Mouse (Mus musculus) embryonic fibroblast, embryonic 13.5 days (primary cell): Measurements from ENCODE around the gene Lyzl4. TPM values are rescaled to one million over a fixed set of nuclear protein-coding genes. Genes with fewer than 3 reads are reported as not detected.

Experiments used
- H3K27ac ChIP-seq: 2 replicates; pipeline ENCODE4 v1.5.1; 2012; ENCODE audit warnings: low read length, control low read depth, inconsistent platforms; ENCODE audit not compliant: insufficient read depth
- H3K4me1 ChIP-seq: 2 replicates; pipeline ENCODE4 v1.6.1; 2011; ENCODE audit warnings: low read length; ENCODE audit not compliant: control insufficient read depth, insufficient read depth
- H3K4me3 ChIP-seq: 2 replicates; pipeline ENCODE4 v1.5.1; 2011; ENCODE audit warnings: mild to moderate bottlenecking, control low read depth, low read length; ENCODE audit not compliant: insufficient read depth
- CTCF ChIP-seq: IDR thresholded peaks from 2 replicates; pipeline ENCODE4 v1.5.1; 2011; ENCODE audit warnings: mild to moderate bottlenecking, control low read depth, low read length, moderate library complexity, borderline replicate concordance; ENCODE audit not compliant: insufficient read depth
- POLR2A ChIP-seq: IDR thresholded peaks from 2 replicates; pipeline ENCODE4 v1.6.1; 2011; ENCODE audit warnings: low read depth, mild to moderate bottlenecking, control low read depth, low read length, moderate library complexity
- polyA plus RNA-seq: library from polyadenylated mRNA; stranded (reverse); fragments of >200 nt; gene quantifications from 2 replicates; pipeline ENCODE4 v1.2.4, GENCODE M21; 2011; ENCODE audit warnings: low read depth; ENCODE audit not compliant: missing spikeins, insufficient read length

The Lyzl4 gene
- polyA plus RNA-seq, 1 experiment, result not detected

DNA sequence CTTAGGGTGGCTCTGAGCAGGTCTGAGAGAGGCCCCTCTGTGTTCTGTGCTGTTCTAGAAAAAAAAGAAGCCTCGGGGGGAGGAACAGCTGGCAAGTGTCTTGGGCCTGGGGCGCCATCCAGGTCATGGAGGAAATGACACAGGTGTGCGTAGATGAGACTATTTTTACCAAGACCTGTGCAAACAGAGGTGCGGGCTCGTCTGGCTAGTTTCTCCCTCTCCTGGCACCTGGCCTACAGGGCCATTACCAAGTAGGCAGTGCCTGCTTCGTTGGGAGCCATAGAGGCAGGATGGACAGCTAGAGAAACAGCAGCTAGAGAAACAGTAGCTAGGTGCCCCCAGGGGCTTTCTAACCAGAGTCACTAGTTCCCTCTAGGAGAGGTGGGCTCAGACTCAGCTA, 8.6 kb downstream of the Lyzl4 start:
- TF ChIP-seq CTCF (no peak), POLR2A (no peak)
- Histone ChIP-seq H3K4me1 (no peaks in the 10 kb centered on the region), H3K27ac (no peak overlapping the region), H3K4me3 (no peak overlapping the region)

DNA sequence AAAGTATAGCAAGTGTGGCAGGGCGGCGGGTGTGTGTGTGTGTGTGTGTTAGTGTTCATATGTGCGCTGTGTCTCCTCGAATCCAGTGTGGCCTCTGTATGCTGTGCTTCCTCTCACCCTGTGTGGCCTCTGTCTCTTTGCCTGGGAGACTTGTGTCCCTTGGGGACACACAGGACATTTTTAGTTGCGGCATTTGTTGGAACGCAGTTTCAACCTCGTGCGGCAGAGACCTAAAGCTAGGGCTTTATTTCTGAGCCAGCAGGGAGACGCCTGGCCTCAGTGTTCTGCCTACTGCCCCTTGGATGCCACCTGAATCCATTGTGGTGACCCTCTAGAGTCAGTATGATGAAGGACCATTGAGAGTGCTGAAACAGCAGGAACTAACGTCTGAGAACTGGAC, 9.0 kb downstream of the Lyzl4 start:
- TF ChIP-seq POLR2A, result no peak
- H3K4me3 ChIP-seq, result no peak overlapping the region
- H3K27ac ChIP-seq, result no peak overlapping the region
- H3K4me1 ChIP-seq, result no peaks in the 10 kb centered on the region

DNA sequence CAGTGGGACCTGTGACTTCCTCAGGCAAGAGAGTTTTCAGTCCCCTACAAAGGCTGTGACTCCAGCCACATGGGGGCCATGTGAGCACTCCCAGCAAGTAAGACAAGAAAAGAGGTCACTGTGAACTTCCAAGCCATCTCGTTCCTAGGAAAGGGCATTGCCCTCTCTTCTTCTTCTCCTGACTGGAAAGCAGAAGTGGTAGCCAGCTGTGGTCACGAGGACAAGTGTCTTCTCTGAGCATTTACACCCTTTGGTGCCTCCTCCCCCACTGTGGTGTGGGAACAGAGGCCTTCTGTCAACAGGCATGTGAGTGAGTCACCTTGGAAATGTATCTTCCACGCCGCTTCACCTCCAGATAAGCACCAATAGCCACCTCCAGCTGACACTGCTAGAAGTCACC, 9.9 kb downstream of the Lyzl4 start:
- H3K4me1 ChIP-seq, result no peaks in the 10 kb centered on the region
- TF ChIP-seq POLR2A (no peak), CTCF (no peak)

DNA sequence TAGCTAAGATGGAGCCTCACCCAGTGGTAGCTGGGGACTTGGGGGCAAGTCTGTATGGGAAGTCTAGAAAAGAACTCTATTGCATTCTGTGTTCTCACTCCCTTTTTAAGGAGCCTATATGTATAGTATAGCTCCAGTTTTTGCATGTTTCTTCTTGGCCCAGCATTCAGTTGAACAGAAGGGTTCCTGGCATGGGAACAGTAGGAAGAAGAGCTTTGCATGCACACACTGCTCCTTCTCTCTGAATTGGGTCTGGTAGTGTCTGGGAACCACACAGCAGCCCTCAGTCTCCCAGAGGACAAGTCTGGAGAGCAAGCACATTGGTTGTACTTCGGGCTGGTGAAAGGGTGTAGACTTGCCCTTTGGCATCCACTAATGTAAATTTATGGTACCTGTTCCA, 11.3 kb downstream of the Lyzl4 start:
- no peak for TF ChIP-seq POLR2A
- TF ChIP-seq CTCF, result no peak
- Histone ChIP-seq H3K4me3 (no peak overlapping the region), H3K4me1 (no peaks in the 10 kb centered on the region), H3K27ac (no peak overlapping the region)

More for the DNA sequence above, 9.9 kb downstream of the Lyzl4 start:
- no peak overlapping the region for H3K4me3 ChIP-seq
- no peak overlapping the region for H3K27ac ChIP-seq

DNA sequence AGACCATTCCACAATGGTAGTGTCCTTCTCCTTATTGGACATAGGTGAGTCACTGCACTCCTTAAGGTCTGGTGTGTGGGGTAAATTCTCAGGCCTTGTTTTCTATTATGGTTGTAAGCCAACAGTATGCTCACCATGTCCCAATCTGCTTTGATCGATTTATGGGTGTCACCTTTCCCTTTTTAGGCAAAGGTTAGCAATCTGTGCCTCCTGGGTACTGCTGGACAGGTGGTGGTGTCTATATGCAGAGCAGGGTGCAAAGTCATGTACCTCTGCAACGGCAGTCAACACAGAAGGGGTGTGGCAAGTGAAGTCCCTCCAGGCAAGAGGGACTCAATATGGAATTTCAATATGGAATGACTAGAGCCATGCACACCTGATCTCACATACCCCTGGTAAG, 17.0 kb downstream of the Lyzl4 start:
- H3K27ac ChIP-seq, result no peak overlapping the region
- H3K4me3 ChIP-seq, result no peak overlapping the region
- no peaks in the 10 kb centered on the region for H3K4me1 ChIP-seq
- no peak for TF ChIP-seq CTCF
- no peak for TF ChIP-seq POLR2A

DNA sequence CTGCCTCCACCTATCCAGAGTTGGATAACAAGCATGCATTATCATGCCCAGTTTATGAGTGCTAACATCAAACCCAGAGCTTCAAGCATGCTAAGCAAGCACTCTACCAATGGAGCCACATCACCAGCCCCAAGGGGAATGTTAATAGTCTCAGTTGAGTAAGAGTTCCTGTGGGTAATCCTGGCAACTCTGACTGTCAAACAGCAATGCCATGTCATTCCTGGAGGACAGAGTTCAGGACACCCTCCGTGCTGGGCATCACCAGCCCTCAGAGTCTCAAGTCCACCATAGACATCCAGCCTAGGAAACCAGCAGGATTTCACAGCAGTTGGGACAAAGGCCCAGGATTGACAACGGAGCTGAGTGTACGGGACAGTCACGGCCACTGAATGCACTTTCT, 18.7 kb downstream of the Lyzl4 start:
- no peak for TF ChIP-seq CTCF
- TF ChIP-seq POLR2A, result no peak
- Histone ChIP-seq H3K27ac (no peak overlapping the region), H3K4me3 (no peak overlapping the region), H3K4me1 (no peaks in the 10 kb centered on the region)

DNA sequence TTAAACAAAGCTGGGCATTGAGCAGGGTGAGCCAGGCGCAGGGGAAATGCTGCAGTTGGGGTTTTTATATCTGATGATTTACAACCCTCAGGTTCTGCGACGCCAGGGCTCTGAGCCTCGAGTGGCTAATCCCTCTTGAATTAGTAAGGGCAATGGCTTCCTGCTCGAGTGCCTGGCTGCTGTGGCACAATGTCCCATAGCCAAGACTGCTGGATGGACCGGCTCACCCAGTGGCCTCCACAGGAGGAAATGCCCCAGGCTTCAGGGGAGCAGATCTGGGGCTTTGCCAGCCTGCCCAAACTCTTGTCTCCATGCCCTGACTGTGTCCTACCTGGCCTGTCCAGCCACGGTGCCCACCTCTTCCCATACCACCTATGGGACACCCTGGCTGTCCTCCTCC, 22.5 kb downstream of the Lyzl4 start:
- Histone ChIP-seq H3K27ac (no peak overlapping the region), H3K4me3 (no peak overlapping the region)
- TF ChIP-seq POLR2A, result no peak

DNA sequence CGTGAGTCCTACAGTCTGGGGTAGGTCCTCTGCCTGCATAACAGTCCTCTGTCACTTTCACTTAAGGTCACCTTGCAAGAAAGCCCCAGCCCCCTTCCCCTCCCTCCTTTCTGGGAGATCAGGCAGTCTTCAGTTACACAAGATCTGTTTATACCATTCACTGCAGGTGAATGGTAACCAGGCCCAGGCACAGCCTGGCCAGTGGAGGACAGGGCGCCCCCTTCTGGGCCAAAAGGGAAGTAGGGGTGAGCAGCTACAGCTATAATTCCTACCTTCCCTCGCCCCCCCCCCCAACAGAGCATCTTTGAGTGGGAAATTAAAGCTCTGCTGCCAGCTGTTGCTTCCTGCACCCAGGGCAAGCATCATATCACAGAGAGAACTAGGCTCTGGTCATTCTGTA, 25.4 kb downstream of the Lyzl4 start:
- no peak overlapping the region for H3K4me3 ChIP-seq
- no peaks in the 10 kb centered on the region for H3K4me1 ChIP-seq
- H3K27ac ChIP-seq, result no peak overlapping the region
- TF ChIP-seq POLR2A, result no peak
- no peak for TF ChIP-seq CTCF

More for the DNA sequence above, 22.5 kb downstream of the Lyzl4 start:
- H3K4me1 ChIP-seq, result no peaks in the 10 kb centered on the region

DNA sequence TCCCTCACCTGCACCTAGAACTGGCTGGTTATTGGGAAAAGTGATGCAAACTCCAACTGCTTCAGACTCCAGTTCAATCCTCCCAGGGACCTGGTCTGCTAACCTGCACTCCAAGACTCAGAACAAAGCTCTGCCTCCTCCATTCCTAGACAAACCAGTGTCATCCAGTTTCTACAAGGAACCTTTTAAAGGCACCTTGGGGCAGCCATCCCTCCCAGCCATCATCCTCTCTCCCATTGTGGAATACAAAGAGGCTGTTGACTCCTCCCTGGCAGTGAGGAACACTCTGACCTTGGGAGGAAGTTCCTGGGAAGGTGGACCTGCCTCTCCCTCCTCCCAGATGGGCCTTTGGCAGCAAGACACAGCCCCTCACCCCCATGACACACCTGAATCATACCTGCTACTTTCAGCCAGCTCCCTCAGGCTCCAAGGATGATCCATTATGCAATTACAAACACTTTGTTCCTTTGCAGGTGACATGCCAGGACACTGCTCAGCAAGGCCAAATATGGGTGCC, 27.6 kb downstream of the Lyzl4 start:
- Histone ChIP-seq H3K4me1 (no peaks in the 10 kb centered on the region), H3K27ac (no peak overlapping the region), H3K4me3 (no peak overlapping the region)
- TF ChIP-seq POLR2A, result no peak
- TF ChIP-seq CTCF, result no peak

DNA sequence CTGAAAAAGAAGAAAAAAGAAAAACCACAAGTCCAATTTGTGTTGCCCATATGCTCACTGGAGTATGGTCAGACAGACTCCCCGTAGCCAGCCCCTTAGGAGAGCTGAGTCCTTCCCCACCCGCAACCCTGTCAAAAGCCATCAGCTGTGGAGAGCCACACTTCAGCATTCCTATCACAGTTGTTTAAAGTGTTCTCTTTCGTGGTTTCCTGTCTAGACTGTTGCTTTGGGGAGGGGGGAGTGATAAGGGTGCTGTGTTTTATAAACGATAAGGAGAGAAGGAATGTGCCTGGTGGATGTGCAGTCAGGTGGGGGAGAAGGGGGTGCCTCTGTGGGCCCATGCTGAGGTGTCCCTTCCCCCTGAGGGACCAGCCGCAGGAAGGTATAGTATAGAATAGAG, 28.7 kb downstream of the Lyzl4 start:
- no peak overlapping the region for H3K27ac ChIP-seq
- no peak for TF ChIP-seq CTCF
- H3K4me1 ChIP-seq, result no peaks in the 10 kb centered on the region
- no peak overlapping the region for H3K4me3 ChIP-seq

DNA sequence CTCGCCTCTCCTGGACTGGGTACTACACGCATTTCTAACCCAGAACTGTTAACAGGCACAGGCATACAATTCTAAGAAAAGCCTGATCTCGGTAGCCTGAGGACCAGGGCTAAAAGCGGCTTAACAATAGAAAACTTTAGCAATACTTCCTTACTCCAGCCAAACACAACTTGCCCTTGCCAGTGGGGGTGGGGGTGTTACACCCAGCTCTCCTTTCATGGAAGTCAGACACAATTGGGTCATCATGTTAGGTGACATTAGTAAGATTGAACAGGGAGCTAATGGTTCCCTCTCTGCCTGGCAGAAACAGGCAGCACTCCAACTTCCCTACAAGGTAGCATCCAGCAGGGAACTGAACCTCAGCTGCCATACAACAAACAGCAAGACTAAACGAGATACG, 32.5 kb downstream of the Lyzl4 start:
- Histone ChIP-seq H3K4me3 (no peak overlapping the region), H3K27ac (no peak overlapping the region), H3K4me1 (no peaks in the 10 kb centered on the region)
- TF ChIP-seq CTCF (no peak), POLR2A (no peak)
